Mouse (Mus musculus) cerebellum, adult 11-12 months (tissue): ENCODE results near the gene Afmid.
A peak's percentile ranks its signal among the peaks of the same experiment; 100 is the strongest.
"Not testable (repeated sequence)": the region's sequence is repeated elsewhere in the genome, so short reads cannot be mapped to it uniquely, and the experiment has no call there.

Experiments used
- DNase-seq: peaks from one replicate; pipeline ENCODE4 v3.0.0; 2022

Gene Afmid

GRCm38 (mm10) chr11:117796954-117797353 lies 28.8 kb upstream of the Afmid start:
- no peak for DNase-seq

- no peak for DNase-seq
These were observed 28.1 kb upstream of the Afmid start, which contains the start of gene 6030468B19Rik for GRCm38 (mm10) chr11:117797511-117798159. TSS of gene 6030468B19Rik (plus strand) at chr11:117797660.

GRCm38 (mm10) chr11:117798160-117798541 lies 27.6 kb upstream of the Afmid start:
- no peak for DNase-seq

DNA sequence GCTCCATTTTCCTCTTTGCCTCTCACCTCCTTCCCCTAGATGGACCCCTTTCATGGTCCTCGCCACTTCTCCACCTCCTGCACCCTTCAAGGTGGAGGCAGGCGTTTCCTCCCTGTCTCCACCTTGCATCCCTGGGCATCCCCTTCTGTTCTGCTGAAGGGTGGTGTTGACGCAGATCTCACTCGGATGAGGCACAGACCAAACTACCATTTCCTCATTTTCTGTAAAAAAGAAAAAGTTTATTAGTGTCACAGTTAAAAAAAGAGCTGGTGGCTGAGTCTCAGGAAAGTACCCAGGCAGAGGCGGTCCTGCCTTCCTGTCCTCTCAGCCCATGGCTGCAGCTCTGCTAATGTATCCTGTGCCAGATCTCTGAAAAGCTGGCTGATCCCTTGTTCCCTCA lies 26.6 kb upstream of the Afmid start:
- DNase-seq = no peak

- no peak for DNase-seq
These were observed 25.7 kb upstream of the Afmid start for GRCm38 (mm10) chr11:117800038-117800437.

DNA sequence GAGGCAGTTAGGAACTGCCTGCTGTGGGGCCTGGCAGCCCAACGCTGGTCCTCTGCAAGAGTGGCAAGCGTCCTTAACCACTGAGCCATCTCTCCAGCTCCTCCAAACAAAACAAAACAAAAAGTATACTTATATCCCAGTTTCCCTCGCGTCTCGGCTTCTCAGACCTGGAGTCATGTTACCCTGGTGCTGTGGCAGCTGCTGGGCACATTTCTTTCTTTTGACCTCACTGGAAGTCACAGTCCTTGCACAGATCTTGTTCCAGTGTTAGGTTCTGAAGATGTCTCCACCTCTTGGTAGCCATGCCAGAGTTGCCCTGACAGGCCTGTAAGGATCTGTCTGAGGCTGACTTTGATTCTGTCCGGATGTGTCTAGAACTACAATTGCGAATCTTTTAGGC lies 24.1 kb upstream of the Afmid start:
- no peak for DNase-seq

DNA sequence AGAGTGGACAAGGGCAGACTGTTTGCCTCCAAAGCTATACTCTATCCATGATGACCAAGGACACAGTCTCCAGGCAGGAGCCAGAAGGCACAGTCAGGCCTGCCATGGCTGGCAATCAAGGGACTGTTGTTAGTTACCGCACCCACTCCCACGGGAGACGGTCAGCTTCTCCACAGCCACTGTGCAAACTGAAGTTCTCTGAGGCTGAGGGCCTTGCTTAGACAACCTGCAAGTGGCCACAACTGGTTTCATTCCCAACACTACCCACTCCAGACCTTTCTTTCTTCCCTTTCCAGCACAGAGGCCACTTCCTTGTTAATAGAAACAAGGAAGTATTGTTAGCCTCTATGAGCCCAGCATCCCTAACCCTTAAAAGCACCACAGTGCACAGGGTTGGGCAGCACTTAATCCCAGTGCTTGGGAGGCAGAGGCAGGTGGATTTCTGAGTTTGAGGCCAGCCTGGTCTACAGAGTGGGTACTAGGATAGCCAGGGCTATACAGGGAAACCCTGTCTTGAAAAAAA lies 22.5 kb upstream of the Afmid start:
- no peak for DNase-seq

- no peak for DNase-seq
These were observed 18.9 kb upstream of the Afmid start for GRCm38 (mm10) chr11:117806781-117807180.

DNA sequence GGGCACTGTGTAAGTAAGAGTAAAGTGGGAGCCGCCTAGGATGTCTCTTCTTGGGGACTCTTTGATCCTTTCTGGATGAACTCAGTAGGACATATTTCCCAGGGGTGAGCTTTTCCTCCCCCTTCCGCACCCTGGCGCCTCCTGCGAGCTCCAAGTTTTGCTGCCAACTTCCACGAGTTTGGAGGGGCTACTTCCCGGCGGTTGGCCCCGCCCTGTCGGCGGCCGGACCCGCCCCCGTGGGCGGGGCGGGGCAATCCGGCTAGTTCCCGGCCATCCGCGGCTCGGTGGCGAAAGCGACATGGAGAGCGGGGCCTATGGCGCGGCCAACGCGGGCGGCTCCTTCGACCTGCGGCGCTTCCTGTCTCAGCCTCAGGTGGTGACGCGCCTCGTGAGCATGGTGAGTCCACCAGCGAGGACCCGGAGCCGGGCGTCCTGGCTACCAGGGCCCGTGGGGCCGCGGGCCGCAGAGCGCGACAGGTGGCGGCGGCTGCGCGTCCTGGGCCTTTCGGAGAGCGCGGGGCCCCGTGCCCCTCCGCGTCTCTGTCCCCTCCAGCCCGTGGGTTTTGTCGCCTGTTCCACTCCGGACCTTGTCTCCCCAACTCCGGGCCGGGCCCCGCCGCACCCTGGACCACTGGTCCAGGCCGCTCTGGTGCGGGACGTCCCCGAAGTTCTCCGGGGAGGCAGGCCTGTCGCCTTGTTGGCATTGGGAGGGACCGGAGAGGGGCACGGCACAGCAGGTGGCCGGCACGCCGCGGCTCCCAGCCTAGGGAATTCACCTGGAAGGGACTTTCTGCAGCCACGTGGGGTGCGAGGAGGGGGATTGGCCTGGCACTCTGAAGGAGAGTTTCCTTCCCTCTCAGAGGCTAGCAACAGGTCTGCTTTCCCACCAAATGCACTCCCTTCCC lies 16.1 kb upstream of the Afmid start, which contains the start of the genes Gm20708 and Syngr2:
TSS of gene Gm20708 (plus strand) at position 262 of the 905 bp plus-strand sequence.
TSS of gene Syngr2 (plus strand) at position 262 of the 905 bp plus-strand sequence.
- no peak for DNase-seq

DNA sequence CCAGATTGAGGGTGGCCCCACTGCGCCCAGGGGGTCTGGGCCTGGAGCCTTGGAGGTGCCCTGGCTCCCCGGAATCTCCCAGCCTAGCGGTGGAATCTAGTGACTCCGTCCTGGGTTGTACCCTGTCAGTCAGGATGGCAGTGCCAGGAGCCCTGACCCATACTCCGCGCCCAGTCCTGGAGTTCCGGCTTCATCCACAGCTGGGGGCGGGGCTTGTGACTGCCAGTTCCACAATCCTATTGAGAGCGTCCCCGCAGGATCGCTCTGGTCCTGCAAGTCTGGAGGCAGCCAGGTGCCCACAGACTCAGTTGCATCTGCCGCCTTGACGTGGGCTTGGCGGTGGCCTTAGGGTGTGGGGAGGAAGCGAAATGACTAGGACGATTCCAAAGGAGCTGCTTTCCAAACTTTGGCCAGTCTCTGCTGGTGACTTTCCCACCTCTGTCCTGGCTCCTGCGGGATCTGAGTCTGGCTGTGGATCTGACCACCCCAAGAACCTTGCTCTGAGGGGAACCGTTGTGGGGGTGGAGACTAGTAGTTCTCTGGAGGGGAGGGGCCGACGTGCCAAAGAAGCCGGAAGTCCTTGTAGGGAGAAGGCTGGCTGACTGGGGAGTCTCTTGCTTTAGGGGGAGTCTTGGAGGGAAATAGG lies 15.2 kb upstream of the Afmid start:
- no peak for DNase-seq

DNA sequence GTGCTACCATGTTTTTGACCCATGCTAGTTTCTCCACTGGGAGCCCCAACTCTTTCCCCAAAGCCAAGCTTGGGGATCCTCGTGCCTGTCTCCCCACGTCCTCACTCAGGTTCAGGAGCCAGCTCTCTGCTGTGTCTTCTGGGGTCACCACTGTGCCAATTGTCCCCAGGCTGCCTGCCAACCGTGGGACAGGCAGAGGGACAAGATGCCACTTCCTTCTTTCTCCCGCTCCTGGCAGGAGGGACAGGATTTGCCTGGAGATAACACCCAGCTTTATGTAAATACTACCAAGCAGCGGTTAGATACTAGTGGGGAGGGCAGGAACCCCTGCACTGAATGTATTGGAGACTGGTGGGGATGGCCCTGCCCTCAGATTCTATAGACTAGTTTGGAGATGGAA lies 11.9 kb upstream of the Afmid start:
- no peak for DNase-seq

GRCm38 (mm10) chr11:117814704-117815366 lies 10.9 kb upstream of the Afmid start:
- DNase-seq = no peak

DNA sequence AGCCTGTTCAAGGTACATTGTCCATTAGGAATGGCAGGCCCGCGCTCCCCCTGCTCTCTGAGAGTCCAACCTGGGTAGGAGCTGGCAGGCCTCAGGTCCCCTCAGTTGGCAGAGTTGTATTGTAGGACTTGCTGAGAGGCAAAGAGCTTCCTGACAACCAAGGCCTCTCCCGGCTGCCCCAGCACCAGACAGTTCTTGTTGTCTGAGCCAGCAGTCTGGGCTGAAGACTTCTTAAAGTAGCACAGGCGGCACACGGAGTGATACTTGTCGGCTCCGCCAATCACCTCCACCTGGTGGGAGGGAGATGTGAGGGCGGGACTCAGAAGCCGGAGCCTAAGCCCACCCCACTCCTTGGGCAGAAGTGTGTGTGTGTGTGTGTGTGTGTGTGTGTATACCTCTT lies 9.9 kb upstream of the Afmid start:
- not testable (repeated sequence) for DNase-seq

- no peak for DNase-seq
These were observed 9.2 kb upstream of the Afmid start for GRCm38 (mm10) chr11:117816389-117816996.

DNA sequence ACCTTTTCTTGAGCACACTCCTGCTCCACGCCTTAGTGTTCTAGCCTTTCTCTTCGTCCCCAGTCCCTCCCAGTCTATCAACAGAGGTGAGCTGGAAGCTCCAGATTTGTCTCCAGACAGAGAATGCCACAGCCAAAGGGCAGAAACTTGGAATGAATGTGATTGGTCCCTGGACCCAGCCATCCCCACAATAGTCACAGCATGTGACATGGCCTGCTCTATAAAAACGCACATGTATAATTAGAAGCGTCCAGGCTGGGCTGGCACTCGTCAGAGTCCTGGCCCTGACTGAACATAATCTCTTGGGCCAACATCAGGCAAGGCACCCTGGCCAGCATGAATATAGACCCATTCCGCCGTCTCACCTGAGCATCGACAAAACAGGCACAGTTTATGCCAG lies 6.6 kb upstream of the Afmid start:
- DNase-seq = no peak

DNA sequence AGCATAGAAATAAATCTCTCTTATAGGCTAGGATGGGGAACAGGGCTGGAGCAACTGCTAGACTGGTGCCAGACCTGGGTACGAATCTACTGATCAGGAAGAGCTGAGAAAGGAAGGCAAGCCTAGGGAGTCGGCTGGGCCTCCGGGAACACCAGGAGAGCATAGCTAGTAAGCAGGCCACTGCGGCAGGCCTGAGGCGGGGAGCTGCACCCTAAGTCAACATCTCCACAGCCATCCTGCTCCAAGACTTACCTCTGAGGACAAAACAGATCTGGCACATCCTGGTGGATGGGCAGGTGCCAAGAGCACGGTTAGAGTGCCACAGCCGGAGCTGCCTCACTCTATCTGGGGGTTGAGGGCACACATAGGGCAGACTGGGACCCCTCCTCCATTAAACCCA lies 5.6 kb upstream of the Afmid start:
- DNase-seq = no peak

DNA sequence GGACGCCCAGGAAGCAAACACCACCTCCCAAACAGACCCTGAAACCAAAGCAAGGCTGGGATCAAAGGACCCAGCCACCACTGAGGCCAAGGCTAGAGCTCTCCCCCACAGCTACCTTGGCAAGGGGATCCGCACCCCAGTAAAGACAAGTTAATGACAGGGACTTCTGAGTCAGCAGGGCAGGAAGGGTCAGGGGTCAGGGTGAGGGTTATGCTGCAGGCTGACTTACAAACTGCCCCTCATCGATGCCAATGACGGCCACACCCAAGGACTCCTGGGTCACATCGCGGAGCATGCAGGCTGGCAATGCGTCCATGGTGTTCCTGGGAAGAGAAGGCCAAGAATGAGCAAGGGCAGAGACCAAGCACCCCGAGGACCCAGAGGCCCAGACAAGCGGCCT lies 3.9 kb upstream of the Afmid start:
- DNase-seq = no peak

DNA sequence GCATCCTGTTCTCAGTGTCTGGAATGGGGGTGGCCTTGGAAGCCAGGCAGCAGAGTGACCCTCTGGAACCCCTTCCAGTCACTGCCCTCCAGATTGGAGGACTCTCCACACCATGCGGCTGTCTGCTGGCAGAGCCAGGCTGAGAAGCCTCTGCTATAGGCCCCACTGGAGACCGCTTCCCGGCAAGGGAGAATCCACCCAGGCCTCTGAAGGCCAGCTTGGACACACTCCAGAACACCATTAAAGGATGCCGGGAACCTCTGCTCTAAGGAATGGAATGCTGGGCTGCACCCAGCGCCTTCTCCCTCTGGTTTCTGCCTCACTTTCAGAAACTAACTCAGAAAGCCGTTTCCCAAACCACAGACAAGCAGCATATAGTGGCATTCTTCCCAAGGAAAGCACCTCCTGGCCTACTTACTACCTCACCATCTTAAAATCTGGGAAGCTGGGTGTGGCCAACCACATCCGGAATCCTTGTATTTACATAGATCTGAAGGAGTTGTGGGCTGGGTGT lies 2.9 kb upstream of the Afmid start:
- DNase-seq = no peak

DNA sequence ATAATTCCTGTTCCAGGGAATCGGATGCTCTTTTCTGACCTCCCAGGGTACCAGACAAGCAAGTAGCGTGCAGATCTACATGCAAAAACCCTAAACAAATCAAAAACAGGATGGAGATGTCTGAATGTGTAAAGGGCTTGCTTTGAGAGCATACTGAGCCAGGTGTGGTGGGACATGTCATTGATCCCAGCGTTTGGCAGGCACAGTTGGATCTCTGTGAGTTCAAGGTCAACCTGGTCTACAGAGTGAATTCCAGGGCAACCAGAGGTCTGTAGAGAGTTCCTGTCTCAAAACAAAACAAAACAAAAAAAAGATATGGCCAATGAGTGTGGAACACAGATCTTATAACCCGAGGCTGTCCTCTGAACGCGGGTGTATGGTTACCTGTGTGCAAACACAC lies 2.3 kb upstream of the Afmid start:
- DNase-seq = no peak

DNA sequence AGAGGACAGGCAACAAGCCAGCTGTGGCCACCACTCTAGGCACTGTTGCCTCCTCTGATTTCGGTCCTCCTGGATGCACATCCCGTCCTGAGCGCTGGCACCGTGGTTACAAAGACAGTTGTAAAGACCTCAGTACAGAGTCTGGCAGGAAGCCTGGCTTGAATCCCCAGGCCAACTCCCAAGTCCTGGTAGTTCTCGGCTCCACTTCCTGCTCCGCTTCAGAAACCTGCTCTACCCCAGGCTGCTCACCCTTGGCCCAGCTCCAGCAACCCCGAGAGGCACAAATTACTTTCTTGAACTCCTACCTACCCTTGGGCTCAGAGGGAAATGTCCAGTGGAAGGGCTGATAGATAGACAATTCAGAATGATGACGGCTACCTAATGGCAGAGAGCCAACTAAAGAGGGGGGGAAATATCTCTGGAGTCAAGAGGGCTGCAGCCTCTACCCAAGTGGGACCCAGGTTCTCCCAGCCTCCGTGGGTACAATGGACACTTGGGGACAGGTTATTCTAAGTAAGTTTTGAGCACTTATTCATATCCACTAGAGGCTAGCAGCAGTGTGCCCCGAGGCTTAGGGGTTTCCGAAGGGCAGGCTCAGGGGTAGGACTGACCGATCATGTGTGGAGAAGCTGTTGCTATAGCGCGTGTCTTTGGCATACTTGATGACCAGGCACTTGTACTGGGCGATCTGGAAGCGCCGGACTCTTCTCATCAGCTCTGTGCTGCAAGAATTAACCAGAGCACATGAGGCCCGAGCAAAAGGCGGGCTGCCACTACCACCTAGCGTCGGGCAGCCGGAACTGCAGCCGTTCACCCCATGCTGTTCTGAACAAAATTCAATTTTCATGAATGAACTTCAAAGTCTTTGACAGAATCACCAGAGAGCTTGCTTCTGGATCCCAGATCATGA lies 1.4 kb upstream of the Afmid start:
- peak; percentile 63 for DNase-seq

GRCm38 (mm10) chr11:117826164-117826563 lies 440 bp downstream of the Afmid start:
- no peak for DNase-seq
